Mouse (Mus musculus): ENCODE measurements at regions not wholly inside any gene's neighbourhood (a gene's known extent, or its start where the extent isn't known, plus 50 kb on each side); places are given as distances from the start of the nearest gene placed in this dataset.

GRCm38 (mm10) chr2:159889701-159890100 is 444.3 kb downstream of the Gm826 start:
- no peak for DNase-seq

- DNase-seq = no peak
Observed at GRCm38 (mm10) chr2:159884773-159885459, 449.0 kb downstream of the Gm826 start.

GRCm38 (mm10) chr2:159866981-159867380 is 467.0 kb downstream of the Gm826 start:
- DNase-seq = no peak

- DNase-seq = no peak
Observed at GRCm38 (mm10) chr2:159866391-159866790, 467.6 kb downstream of the Gm826 start.

GRCm38 (mm10) chr2:159863185-159863584 is 470.8 kb downstream of the Gm826 start:
- no peak for DNase-seq

- peak; percentile 52 for DNase-seq
Observed at GRCm38 (mm10) chr2:159853891-159854665, 479.9 kb downstream of the Gm826 start.

- DNase-seq = no peak
Observed at GRCm38 (mm10) chr2:159852959-159853358, 481.0 kb downstream of the Gm826 start.

- DNase-seq = no peak
Observed at GRCm38 (mm10) chr2:159832488-159833113, 501.4 kb downstream of the Gm826 start.

- no peak for DNase-seq
Observed at GRCm38 (mm10) chr2:159826417-159826816, 507.5 kb downstream of the Gm826 start.

GRCm38 (mm10) chr2:159818556-159818955 is 515.4 kb downstream of the Gm826 start:
- DNase-seq = peak; percentile 7

- DNase-seq = no peak
Observed at GRCm38 (mm10) chr2:159816344-159816743, 517.6 kb downstream of the Gm826 start.
